Mouse (Mus musculus): ENCODE results near the gene Rcbtb2.

The Rcbtb2 gene

GRCm38 (mm10) chr14:73117411-73118392, 5.1 kb upstream of the Rcbtb2 start:
- no peak for DNase-seq

DNA sequence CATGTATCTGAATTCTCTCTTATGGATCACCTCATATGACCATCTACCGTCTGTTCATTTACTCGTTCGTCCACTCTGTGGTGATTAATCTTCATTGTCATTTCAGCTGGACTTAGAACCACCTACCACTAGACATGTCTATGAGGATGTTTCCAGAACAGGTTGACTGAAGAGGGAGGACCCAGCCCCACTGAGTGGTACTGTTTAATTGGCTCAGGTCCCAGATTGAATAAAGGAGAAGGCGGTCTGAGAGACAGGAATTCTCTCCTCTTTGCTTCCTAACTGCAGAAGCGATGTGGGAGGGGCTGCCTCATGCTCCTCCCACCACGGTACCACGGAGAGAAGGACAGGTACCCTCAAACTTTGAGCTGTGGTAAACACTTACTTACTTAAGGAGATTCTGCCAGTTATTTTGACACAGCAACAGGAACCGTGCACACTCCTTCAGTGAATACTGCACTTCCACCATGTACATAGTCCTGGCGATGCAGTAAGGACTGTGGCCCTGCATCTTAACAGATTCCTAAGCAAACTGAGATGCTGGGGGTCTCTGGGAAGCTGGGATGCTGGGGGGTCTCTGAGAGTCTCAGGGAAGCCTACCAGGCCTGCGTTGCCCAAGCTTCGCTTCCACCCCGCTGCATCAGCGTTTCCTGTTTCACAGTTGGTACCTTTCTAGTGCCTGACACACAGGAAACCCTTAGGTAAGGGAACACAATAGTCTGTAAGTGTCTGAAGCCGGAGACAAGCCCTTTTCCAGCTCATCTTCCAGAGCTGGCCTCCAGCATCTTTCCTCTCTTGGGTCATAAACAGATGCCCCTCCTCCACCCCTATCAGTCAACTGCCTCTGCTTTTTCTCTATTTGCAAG, 4.1 kb upstream of the Rcbtb2 start:
- DNase-seq = no peak

- DNase-seq = no peak
Measured at GRCm38 (mm10) chr14:73119459-73119858, 3.4 kb upstream of the Rcbtb2 start.

GRCm38 (mm10) chr14:73119966-73120365, 2.9 kb upstream of the Rcbtb2 start:
- DNase-seq = no peak

- DNase-seq = no peak
Measured at GRCm38 (mm10) chr14:73122211-73122922, 470 bp upstream of the Rcbtb2 start.

- DNase-seq = no peak
Measured at GRCm38 (mm10) chr14:73123381-73123780, 544 bp downstream of the Rcbtb2 start.

- no peak for DNase-seq
Measured at GRCm38 (mm10) chr14:73123786-73124185, 949 bp downstream of the Rcbtb2 start.

DNA sequence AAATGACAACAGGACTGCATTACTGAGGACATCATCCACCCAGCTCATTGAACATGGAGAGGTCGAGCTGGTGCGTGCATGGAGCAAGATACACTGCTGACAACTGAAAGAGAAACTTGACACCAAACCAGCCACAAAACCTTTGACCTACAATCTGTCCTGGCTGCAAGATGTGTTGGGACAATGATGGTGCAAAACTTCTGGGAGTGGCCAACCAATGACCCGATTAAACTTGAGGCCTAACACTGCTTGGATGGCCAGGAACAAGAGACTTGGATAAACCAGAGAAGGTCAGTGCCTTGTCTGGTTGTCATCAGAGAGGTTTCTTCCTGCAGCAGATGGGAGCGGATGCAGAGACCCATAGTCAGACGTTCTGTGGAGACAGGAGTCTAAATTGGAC, 7.7 kb downstream of the Rcbtb2 start:
- no peak for DNase-seq

- DNase-seq = no peak
Measured at GRCm38 (mm10) chr14:73131856-73132410, 9.1 kb downstream of the Rcbtb2 start.

DNA sequence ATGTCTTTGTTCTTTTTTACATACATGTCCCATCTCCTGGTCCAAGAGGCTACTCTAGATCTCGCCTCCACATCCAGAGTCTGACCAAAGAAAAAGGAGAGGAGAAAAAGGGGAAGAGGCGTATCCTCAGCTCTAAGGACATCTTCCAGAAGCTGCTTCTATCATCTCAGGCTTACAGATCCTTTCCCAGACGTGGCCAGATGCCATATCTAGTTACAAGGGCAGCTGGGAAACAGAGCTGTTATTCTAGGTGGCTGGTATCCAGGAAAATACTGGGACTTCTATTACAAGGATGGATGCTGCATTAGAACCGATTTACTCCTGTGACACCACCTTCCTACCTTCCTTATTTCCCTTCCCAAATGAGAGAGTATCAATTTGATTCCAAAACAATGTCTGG, 9.9 kb downstream of the Rcbtb2 start:
- no peak for DNase-seq

DNA sequence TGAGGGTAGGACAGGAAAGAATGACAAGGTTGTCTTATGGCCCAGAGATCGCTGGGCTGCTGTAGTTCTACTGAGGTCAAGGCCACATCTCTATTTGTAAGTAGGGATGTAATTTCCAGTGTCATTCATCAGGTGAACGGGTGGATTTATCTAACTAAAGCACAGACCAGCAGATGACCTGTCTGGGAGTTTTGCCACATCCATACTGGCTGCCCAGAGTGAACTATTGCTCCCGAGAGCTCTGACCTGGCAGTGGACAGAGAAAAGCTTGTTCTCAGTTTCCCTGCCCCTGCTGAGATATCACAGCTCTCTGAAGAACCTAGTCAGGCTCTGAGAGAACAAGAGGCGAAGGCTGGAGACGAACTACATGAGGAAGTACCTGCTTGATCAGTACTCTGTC, 14.4 kb downstream of the Rcbtb2 start:
- no peak for DNase-seq

- DNase-seq = no peak
Measured at GRCm38 (mm10) chr14:73138483-73138882, 15.6 kb downstream of the Rcbtb2 start.

GRCm38 (mm10) chr14:73139866-73140265, 17.0 kb downstream of the Rcbtb2 start:
- DNase-seq = no peak

GRCm38 (mm10) chr14:73141800-73142199, 19.0 kb downstream of the Rcbtb2 start:
- DNase-seq = no peak

DNA sequence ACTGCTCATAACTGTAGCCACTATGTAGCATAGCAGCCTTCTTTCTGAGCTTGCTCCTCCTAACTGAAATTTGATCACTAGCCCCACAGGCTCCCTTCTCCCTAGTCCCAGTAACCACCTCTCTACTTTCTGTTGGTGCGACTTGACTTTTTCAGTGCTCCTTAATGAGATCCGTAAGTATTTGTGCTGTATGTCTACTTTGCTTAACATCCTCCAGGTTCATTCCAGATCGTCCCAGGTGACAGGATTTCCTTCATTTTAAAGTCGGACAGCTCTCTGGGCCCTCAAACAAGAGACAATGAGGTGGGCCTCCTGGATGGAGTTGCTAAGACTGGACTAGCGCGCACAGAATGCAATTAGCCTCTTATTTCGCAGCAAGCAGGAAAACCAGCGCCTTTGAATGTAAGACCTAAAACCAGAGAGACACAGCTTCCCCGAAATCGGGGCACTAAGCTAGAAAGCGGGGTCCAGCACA, 19.6 kb downstream of the Rcbtb2 start:
- DNase-seq = no peak

DNA sequence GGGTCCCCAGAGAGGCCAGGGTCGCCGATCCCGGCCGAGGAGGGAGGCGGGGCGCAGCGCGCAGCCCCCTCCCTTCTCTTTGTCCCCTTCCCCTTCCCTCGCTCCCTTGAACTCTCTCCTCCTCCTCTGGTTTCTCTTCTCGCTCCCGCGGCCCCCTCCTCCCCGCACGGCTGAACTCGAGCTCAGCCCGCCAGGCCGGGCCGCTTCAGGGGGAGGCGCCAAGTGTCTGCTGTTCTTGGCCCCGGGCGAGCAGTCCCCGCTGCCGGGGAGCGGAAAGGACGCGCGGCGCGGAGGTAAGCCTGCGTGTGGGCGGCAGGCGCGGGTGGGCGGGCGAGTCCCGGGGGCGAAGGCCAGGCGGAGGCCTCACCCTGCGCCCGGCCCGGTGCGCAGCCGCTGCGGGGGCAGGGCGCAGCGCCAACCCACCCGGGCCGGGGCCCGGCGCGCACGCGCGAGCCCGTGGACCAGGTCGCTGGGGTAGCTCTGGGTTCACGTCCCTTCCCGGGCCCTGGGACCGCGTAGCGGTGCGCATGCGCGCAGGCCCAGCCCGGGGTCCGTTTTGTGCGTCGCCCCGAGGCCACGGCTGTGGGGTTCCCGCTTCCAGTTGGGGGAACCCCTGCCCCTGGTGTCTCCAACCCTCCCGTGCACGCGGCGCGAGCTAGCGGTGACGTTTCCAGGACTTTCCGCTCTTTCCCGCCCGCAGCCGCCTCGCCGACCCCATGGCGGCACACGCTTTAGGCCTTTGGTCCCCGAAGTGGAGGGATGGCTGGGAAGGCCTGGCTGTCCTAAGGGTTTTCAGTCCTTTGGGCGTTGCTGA, 20.3 kb downstream of the Rcbtb2 start:
- peak; percentile 81 for DNase-seq

DNA sequence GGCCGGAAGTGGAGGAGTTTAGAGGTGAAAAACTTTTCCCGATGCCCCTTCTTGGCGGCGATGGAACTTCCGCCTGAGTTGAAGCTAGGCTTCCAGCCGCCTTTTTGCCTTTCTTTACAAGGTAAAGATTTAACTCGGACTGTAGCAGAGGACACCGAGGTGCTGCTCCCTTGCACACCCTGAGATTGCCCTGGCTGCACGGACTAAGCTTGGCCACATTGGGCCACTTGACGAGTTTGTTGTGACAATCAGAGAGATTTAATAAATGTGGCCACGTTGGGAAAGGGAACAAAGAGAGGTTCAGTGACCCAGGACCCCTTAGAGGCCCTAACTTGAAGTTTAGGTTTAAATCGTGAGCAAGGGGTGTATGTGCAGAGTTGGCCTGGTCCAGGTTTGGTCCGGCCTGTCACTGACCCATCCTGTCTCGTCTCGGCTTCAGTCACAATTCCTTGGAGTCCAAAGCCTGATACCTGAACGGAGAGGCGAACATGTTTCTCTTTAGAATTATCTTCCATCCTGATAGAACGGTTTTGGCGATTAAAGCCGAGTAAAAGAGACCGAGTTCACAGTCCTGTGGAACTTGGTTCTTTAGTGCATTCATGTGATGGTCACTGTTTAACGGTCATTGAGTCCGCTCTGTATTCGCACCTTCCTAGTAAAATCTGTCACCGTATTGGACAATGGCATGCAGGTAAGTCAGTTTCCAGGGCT, 21.0 kb downstream of the Rcbtb2 start:
- DNase-seq = no peak

- DNase-seq = no peak
Measured at GRCm38 (mm10) chr14:73145531-73145930, 22.7 kb downstream of the Rcbtb2 start.

DNA sequence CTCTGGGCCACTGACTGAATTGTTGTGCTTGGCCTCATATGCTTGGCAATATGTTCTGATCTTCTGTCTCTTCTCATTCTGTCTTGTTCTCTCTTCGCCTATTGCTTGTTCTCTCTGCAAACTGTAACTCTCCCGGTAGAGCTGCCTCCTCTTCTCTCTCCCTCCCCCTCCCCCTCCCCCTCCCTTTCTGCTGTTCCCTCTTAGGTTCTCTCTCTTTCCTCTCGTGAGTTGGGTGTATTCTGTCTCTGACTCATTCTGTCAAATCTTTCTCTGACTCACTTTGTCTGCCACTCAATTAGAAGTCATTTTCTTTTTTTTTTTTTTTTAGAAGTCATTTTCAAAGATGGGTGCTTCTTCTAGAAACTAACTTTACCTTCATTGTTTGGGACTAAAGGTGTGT, 23.9 kb downstream of the Rcbtb2 start:
- DNase-seq = no peak

DNA sequence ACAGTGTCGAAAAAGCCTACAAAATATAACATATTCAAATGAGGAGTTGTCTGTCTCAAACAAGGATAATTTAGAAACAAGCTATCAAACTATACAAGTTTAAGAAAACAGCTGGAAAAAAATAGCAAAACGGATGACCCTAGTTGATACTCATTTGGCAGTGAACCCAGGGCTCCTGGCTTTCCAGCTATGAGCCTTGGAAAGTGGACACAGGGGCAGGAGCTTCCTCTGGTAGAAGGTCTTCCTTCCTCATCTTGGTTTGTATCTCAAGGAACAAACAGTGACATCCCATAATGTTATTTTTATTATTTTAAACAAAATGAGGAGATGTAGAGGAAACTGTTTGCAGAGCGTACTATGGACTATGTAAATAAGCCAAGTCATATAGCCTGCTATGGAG, 25.3 kb downstream of the Rcbtb2 start:
- no peak for DNase-seq

GRCm38 (mm10) chr14:73161303-73161702, 38.5 kb downstream of the Rcbtb2 start:
- no peak for DNase-seq
